8 mouse cellular contexts compared by ENCODE assay signal in genomic region chr9:96632073-96632690, GRCm38 (mm10). TPM values are rescaled to one million over a fixed set of nuclear protein-coding genes. Genes with fewer than 3 reads are reported as not detected.
DNase-seq lines count a peak whose midpoint lies in the region; ATAC-seq and TF ChIP-seq lines count a peak whose summit lies in the region.

No protein-coding gene starts in this region.

- TF ChIP-seq RAD21 in CH12.LX (IDR thresholded peaks at IDR 0.05; ENCODE audit: low read depth, low read length), result no peak

- H3K27me3 ChIP-seq in CH12.LX (replicated peaks), result peaks cover 2% of the 10 kb centered on the region
- peaks cover 3% of the 10 kb centered on the region; the same call in 1 of the 2 replicates for H3K27me3 ChIP-seq in hindbrain, embryonic 15.5 days
- H3K27me3 ChIP-seq in liver, embryonic 13.5 days, result peaks cover 40% of the 10 kb centered on the region

- peaks cover 5 to 48% of the 10 kb centered on the region in 2 experiments; a peak in 3 of 4 replicates for H3K4me1 ChIP-seq in CH12.LX (ENCODE audit: control insufficient read depth in 1 of 2, insufficient read depth in 2 of 2)
- peaks cover 24% of the 10 kb centered on the region for H3K4me1 ChIP-seq in hindbrain, embryonic 15.5 days (replicated peaks)
- peaks cover 34% of the 10 kb centered on the region for H3K4me1 ChIP-seq in liver, embryonic 13.5 days (replicated peaks)

- peak overlapping the region; percentile 99 for H3K4me2 ChIP-seq in CH12.LX (ENCODE audit: insufficient read depth, low read depth, poor library complexity, severe bottlenecking)
- H3K4me2 ChIP-seq in hindbrain, embryonic 15.5 days, result peak overlapping the region; percentile 71
- H3K4me2 ChIP-seq in liver, embryonic 13.5 days, result peak overlapping the region; percentile 99

- no peak for TF ChIP-seq POLR2A in CH12.LX (IDR thresholded peaks at IDR 0.05; ENCODE audit: low read depth, low read length)

- WGBS in hindbrain, embryonic 15.5 days, result 65% methylated on average over 6 of the region's 6 CpGs
- 53% methylated on average over 6 of the region's 6 CpGs for WGBS in liver, embryonic 13.5 days (ENCODE audit: insufficient replicate concordance)

- no peaks in the 10 kb centered on the region for H3K9me3 ChIP-seq in CH12.LX (replicated peaks; ENCODE audit: low read length)
- no peaks in the 10 kb centered on the region for H3K9me3 ChIP-seq in hindbrain, embryonic 15.5 days
- no peaks in the 10 kb centered on the region for H3K9me3 ChIP-seq in liver, embryonic 13.5 days (replicated peaks)

- TF ChIP-seq EP300 in CH12.LX (IDR thresholded peaks at IDR 0.05; ENCODE audit: low read length), result no peak

- no peak overlapping the region for H3K4me3 ChIP-seq in CH12.LX (replicated peaks in 1 of 3; ENCODE audit: low read depth in 2 of 3, low read length in 2 of 3, poor library complexity in 1 of 3)
- peak overlapping the region; percentile 77 for H3K4me3 ChIP-seq in hindbrain, embryonic 15.5 days
- H3K4me3 ChIP-seq in liver, embryonic 13.5 days (replicated peaks), result peak overlapping the region; percentile 83

- H3K79me2 ChIP-seq in CH12.LX (replicated peaks; ENCODE audit: control insufficient read depth, extremely low read depth, insufficient read depth, poor library complexity, severe bottlenecking), result peaks cover 12% of the 10 kb centered on the region

- TF ChIP-seq CTCF in CH12.LX (conservative IDR thresholded peaks at IDR 0.05 in 1 of 2, IDR thresholded peaks at IDR 0.05 in 1 of 2; ENCODE audit: low read depth in 2 of 2, low read length in 2 of 2), result no peak

- peaks cover 0 to 4% of the 10 kb centered on the region in 2 experiments for H3K36me3 ChIP-seq in CH12.LX (replicated peaks in 1 of 2; ENCODE audit: control insufficient read depth in 1 of 2, insufficient read depth in 1 of 2, low read length in 1 of 2)
- no peaks in the 10 kb centered on the region for H3K36me3 ChIP-seq in hindbrain, embryonic 15.5 days
- H3K36me3 ChIP-seq in liver, embryonic 13.5 days, result no peaks in the 10 kb centered on the region

- no peak for ATAC-seq in hindbrain, embryonic 15.5 days (ENCODE audit: low FRiP score, low read depth)
- no peak for ATAC-seq in liver, embryonic 13.5 days (ENCODE audit: low read depth)
- ATAC-seq in granulocyte monocyte progenitor cell, adult 5-6 weeks (replicated peaks; ENCODE audit: poor library complexity, severe bottlenecking), result no peak

- peak; percentile 17 for DNase-seq in cerebellum, adult 11 months
- no peak for DNase-seq in cerebellum, postnatal 36 days
- DNase-seq in CH12.LX (ENCODE audit: extremely low read depth), result no peak
- DNase-seq in liver, embryonic 13.5 days, result no peak
- DNase-seq in ovary, postnatal 36 days (ENCODE audit: low spot score), result no peak
- DNase-seq in spleen, postnatal 10 days (ENCODE audit: low spot score in 2 of 2), result no peak

- H3K9ac ChIP-seq in CH12.LX (ENCODE audit: insufficient read depth, low read depth), result peak overlapping the region; percentile 72
- no peak overlapping the region for H3K9ac ChIP-seq in hindbrain, embryonic 15.5 days
- H3K9ac ChIP-seq in liver, embryonic 13.5 days, result peak overlapping the region; percentile 86; the same call in 1 of the 2 replicates

- no peak overlapping the region for H3K27ac ChIP-seq in CH12.LX (ENCODE audit: insufficient read depth, low read depth)
- no peak overlapping the region for H3K27ac ChIP-seq in hindbrain, embryonic 15.5 days (replicated peaks)
- H3K27ac ChIP-seq in liver, embryonic 13.5 days, result no peak overlapping the region

- in situ Hi-C loops in CH12.LX (cut with MboI; ENCODE audit: low pct_ligation_motif_present, low pct_unique_long_range_greater_than_20kb, low sequenced_read_pairs), result no loop called here

- dilution Hi-C loops in CH12.LX (cut with MboI; ENCODE audit: extremely low pct_ligation_motif_present, extremely low pct_unique_long_range_greater_than_20kb, low sequenced_read_pairs), result no loop called here

TF ChIP-seq in CH12.LX, 34 proteins besides CTCF, POLR2A, EP300 and RAD21:
- no peak for TF ChIP-seq MYC (IDR thresholded peaks at IDR 0.05; ENCODE audit: low read depth, low read length)
- no peak for TF ChIP-seq USF1 (IDR thresholded peaks at IDR 0.05; ENCODE audit: low read depth, low read length)
- no peak for TF ChIP-seq MEF2A (IDR thresholded peaks at IDR 0.05; ENCODE audit: borderline replicate concordance, low read depth, low read length)
- no peak for TF ChIP-seq MAFK (IDR thresholded peaks at IDR 0.05; ENCODE audit: insufficient replicate concordance, low read length)
- no peak for TF ChIP-seq ETS1 (conservative IDR thresholded peaks at IDR 0.05; ENCODE audit: low read depth, low read length)
- TF ChIP-seq POLR2AphosphoS2 (IDR thresholded peaks at IDR 0.05; ENCODE audit: low read depth, low read length), result no peak
- TF ChIP-seq PAX5 (IDR thresholded peaks at IDR 0.05; ENCODE audit: low read length), result no peak
- no peak for TF ChIP-seq ZC3H11A (IDR thresholded peaks at IDR 0.05; ENCODE audit: low read depth, low read length)
- no peak for TF ChIP-seq JUN (IDR thresholded peaks at IDR 0.05; ENCODE audit: insufficient read depth, low read depth, low read length)
- TF ChIP-seq ZMIZ1 (IDR thresholded peaks at IDR 0.05; ENCODE audit: low read depth, low read length), result no peak
- TF ChIP-seq GABPA (IDR thresholded peaks at IDR 0.05; ENCODE audit: insufficient replicate concordance, low read depth, low read length), result no peak
- TF ChIP-seq NELFE (IDR thresholded peaks at IDR 0.05; ENCODE audit: low read depth, low read length), result no peak

RNA-seq across cellular contexts. Expression of gene Rasa2, which starts 0.8 kb away (rescaled TPM):
- total RNA-seq in CH12.LX (2012; rRNA removed), result 9.8 and 10.2 TPM in 2 replicates
- 8.9 and 9.7 TPM in 2 replicates for total RNA-seq in CH12.LX (2014; rRNA removed)
- polyA plus RNA-seq in CH12.LX (2012; ENCODE audit: insufficient read length, low read depth), result 8.7 and 9.8 TPM in 2 replicates
- polyA plus RNA-seq in hindbrain, embryonic 15.5 days (2015; fragmentation: Nextera tagmentation; extraction: Ambion mirVana), result 16.0 and 16.5 TPM in 2 replicates
- 2.9 and 3.2 TPM in 2 replicates for polyA plus RNA-seq in liver, embryonic 13.5 days (2015; fragmentation: Nextera tagmentation; extraction: Ambion mirVana)
- 16.3 and 18.3 TPM in 2 replicates for total RNA-seq in granulocyte monocyte progenitor cell, adult 5-6 weeks (2014; fragmentation: Nextera tagmentation)
- 21.9 and 25.5 TPM in 2 replicates for total RNA-seq in granulocyte monocyte progenitor cell, adult 5-6 weeks (2017)

Comparison
In these comparisons a context has a peak if more than half of its experiments do, and no peak if none do; other contexts are left out.
1. H3K4me3 ChIP-seq: peak in hindbrain, embryonic 15.5 days (single experiment) and liver, embryonic 13.5 days (single experiment); none in CH12.LX (0 of 3).
2. Peak in every context shown above with its lines, with median percentiles within 50 percentile points of each other: H3K4me2 ChIP-seq.